Mouse (Mus musculus): ENCODE data around the gene Psenen. TPM values are rescaled to one million over a fixed set of nuclear protein-coding genes. Genes with fewer than 3 reads are reported as not detected.

The Psenen gene
- total RNA-seq (2017) = 166 and 194 TPM in 2 replicates

DNA sequence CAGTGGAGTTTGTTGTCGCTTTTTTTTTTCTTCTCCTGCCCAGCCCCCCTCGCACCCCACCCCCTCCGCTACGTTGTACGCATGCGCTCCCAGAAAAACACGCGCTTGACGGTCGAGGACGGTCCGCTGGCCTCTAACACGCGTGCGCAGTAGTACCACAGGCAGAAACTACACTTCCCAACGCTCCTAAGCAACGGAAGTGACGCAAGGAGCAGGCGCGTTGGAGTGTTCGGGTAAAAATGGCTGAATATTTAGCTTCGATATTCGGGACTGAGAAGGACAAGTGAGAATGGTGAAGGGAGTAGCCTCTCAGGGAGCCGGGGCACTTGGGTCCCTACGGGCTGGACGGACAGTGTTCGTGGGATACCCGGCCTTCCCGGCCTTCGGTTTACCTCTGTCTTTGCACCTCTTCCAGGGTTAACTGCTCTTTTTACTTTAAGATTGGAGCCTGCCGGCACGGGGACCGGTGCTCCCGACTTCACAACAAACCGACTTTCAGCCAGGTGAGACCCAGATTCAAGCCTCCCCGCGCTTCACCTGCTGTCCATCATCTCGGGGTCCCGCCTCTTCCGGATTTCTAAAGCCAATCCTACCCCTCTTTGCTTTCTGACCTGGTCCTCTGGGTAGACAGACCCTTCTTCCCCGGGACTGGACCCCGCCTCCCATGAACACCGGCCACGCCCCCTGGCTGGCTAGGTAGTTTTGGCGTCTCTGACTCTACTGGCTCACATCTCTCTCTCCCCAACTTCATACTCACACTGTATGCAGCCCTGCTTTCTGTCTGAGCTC lies at the start of gene Psenen, which contains the start of the genes U2af1l4 and Gm49396:
Gene Psenen, minus strand, starts transcription at position 511 of the 789 bp plus-strand sequence.
Gene U2af1l4, plus strand, starts transcription at position 185 of the 789 bp plus-strand sequence.
Gene Gm49396, plus strand, starts transcription at position 228 of the 789 bp plus-strand sequence.
- ATAC-seq (ENCODE audit: extremely low read depth, insufficient number of reproducible peaks, low FRiP score, poor library complexity, severe bottlenecking) = peak; percentile 73

DNA sequence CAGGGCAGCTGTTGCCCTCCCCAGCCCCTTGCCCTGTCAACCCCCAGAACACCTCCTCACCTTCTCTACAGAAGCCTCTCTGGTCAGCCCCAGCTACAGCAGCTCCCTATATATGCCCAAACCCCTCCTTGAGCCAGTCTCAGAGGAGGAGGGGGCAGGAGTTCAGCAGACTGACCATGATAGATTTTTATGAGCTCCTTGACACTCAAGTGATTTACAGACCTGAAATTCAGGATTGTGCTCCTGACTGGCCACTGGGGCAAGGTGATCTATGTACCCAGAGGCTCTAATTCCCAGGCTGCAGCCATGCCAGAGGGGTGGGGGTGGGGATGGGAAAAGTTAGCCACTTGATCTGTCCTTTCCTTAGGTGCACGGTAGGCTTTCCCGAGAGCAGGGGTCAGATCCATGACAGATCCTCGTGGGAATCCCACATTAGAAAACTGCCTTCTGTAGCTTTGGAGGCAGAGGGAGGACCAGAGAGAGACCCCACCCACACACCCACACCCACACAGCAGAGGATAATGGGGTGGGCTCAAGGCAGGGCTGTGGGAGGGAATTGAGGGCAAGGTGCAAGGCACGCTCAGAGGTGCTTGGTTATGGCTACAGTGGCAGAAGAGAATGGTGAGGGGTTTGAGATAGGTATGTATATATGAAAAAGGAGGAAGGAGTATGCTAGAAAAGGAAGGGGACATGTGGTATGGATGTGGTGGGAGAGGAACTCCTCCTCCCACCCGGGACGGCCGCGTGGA lies 49.4 kb upstream of the Psenen start, which contains the start of gene Upk1a:
Gene Upk1a, minus strand, starts transcription at position 194 of the 749 bp plus-strand sequence.
- no peak for ATAC-seq (ENCODE audit: extremely low read depth, insufficient number of reproducible peaks, low FRiP score, poor library complexity, severe bottlenecking)

DNA sequence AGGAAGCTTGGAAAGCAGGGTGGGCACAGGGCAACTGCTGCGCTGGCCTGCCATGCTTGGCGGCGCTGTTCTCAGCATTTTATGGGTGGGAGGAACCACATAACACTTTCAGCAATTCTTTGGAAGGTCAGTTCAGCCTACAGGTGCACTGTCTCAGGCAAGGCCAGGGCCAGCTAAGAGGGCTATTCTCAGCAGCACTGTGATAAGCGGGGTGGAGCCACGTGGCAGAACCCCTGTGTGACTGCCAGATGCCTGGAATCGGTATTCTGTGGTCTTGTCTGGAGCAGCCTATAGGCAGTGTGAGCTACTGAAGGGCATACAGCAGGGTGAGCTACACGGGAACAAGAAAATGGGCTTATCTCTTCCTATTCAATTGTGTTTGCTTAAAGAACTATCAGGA lies 46.6 kb upstream of the Psenen start:
- no peak for ATAC-seq (ENCODE audit: extremely low read depth, insufficient number of reproducible peaks, low FRiP score, poor library complexity, severe bottlenecking)

DNA sequence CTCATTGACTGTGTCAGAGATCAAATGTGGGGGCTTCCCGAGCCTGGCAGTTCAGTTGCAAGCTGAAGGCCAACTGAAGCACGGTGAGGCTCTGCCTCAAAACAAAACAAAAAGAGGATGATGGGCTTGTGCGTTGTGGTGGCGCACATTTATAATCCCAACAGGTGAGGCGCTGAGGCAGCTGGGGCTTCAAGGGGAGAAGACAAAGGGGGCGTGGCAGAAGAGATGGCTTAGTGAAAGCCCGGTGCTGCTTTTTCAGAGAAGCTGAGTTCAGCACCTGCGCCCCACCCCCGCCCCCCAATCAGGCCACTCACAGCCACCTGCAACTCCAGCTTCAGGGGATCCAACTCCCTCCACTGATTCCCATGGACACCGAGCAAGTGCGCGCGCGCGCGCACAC lies 45.0 kb upstream of the Psenen start:
- no peak for ATAC-seq (ENCODE audit: extremely low read depth, insufficient number of reproducible peaks, low FRiP score, poor library complexity, severe bottlenecking)

DNA sequence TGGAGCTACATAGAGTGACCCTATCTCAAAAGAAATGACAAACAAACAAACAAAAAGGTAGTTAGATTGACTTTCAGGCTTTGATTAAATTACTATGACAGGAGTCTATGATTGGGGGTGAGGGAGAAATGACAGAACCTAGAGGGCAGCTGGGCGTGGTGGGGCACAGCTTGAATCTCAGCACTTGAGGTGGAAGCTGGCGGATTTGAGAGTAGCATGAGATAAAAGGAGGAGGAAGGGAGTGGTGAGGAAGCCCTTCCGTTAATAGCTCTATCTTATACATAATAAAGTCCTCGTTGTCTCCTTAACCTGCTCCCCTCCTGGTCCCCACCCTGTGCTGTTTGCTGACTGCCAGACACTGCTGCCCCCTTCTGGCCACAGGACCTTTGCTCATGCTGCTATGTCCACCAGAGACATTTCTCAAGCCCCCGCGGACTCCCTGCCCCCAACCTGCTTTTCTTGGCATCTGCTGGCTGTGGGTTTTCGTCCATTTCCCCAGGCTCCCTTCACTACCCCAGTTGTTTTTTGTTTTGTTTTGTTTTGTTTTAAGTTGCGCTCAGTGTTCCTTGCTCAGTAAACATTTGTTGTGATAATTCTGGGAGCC lies 44.4 kb upstream of the Psenen start:
- ATAC-seq (ENCODE audit: extremely low read depth, insufficient number of reproducible peaks, low FRiP score, poor library complexity, severe bottlenecking) = peak; percentile 67; the same call in 1 of the 2 replicates

DNA sequence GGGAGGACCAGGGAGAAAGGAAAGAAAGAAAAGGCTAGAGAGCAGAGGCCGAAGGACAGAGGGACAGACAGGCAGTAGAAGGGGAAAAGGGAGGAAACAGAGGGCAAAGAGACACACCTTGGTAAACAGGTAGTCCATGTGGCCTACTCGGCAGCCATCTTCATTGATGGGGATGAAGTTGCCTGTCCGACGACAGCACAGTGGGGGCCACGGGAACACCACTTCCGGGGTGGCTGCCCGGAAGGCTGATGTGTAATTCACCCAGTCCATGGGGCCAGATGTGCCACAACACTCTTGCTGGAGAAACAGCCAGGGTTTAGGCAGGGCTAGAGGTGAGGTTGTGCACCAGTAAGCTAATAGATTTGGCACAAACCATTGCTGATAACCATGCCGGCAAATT lies 41.5 kb upstream of the Psenen start:
- no peak for ATAC-seq (ENCODE audit: extremely low read depth, insufficient number of reproducible peaks, low FRiP score, poor library complexity, severe bottlenecking)

DNA sequence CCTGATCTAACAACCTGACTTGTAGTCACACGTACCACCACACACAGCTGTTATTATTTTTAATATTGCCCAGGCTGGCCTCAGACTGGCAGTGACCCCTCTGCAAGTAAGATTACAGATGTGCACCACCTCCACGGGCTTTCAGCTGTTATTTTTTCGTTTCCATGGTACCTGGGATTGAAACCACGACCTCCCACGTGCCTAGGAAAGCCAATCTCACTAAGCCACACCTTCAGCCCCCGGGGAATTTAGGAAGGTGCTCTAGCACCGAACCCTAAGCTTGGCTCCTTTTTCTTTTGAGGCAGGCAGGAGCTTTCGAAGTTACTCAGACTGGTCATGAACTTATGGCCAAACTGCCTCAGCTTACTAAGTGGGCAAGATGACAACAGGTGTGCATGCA lies 41.0 kb upstream of the Psenen start:
- ATAC-seq (ENCODE audit: extremely low read depth, insufficient number of reproducible peaks, low FRiP score, poor library complexity, severe bottlenecking) = no peak

DNA sequence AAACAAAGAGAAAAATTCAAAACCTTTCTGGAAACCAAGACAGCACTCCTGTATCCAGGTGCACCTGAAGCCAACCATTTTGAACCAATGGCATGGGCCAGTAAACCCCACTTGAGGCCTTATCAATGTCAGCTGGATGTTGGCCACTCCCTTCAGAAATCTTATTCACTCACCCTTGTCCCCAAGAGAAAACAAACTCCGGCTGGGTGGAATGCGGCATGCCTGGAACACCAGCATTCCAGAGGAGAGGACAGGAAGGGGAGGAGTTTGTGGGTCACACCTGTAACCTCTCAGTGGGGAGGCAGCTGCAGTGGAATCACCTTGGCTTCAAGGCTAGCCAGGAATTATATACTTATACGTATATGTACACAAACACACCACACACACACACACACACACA lies 39.2 kb upstream of the Psenen start:
- ATAC-seq (ENCODE audit: extremely low read depth, insufficient number of reproducible peaks, low FRiP score, poor library complexity, severe bottlenecking) = no peak

DNA sequence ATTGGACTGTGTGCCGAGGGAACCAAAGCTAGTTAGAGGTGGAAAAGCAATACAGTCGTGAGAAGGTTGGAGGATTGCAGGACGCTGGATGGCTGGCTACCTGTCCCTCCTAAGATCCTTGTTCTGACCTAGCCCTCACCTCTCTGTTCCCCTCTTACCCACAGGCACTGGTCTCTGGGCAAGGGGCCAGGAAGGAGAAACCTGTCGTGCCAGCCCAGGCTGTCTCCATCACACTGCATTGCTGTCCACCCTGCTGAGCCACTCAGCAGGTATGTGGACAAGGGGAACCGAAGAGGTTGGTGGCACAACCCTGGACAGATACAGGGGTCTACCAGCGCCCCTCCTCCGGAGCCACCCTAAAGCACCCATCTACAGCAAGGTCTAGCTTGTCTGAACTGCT lies 37.2 kb upstream of the Psenen start:
- ATAC-seq (ENCODE audit: extremely low read depth, insufficient number of reproducible peaks, low FRiP score, poor library complexity, severe bottlenecking) = no peak

DNA sequence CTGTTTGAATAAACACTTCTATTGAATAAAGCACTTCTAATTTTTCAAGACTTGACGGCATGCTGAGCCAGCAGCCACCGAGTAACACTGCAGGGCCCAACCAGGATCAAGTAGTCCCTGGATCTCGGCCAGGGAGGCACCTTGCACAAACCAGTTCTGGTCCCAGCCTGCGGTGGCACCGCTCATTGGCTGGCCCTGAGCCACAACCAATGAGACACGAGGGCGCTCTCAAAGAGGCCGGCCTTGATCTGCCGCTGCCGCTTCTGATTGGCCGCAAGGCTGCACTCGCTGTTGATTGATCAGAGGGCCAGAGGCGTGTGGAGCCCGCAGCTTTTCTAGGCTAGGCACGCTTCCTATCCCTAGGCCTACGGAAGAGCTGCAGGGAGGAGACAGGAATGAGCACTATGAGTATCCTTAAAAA lies 36.5 kb upstream of the Psenen start:
- ATAC-seq (ENCODE audit: extremely low read depth, insufficient number of reproducible peaks, low FRiP score, poor library complexity, severe bottlenecking) = peak; percentile 62; the same call in 1 of the 2 replicates

DNA sequence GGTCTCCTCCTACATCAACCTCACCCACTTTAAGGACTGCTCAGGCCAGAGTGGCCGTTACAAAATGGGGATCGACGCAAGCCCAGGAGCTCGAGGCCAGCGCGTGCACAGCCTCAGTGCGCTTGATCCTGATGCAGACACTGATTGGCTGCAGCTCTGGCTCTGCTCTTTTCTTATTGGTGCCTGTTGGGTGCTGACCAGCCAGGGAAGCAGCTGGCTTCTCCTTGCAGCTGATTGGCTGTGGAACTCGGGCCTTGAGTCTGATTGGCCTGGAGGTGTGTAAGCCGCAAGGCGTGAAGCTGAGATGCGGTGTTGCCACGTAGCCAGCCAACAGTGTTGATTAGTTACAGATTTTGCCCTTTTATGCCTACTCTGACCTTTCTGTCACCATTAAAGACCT lies 35.4 kb upstream of the Psenen start, which contains the start of gene Zbtb32:
Gene Zbtb32, minus strand, starts transcription at position 124 of the 400 bp plus-strand sequence.
- no peak for ATAC-seq (ENCODE audit: extremely low read depth, insufficient number of reproducible peaks, low FRiP score, poor library complexity, severe bottlenecking)

DNA sequence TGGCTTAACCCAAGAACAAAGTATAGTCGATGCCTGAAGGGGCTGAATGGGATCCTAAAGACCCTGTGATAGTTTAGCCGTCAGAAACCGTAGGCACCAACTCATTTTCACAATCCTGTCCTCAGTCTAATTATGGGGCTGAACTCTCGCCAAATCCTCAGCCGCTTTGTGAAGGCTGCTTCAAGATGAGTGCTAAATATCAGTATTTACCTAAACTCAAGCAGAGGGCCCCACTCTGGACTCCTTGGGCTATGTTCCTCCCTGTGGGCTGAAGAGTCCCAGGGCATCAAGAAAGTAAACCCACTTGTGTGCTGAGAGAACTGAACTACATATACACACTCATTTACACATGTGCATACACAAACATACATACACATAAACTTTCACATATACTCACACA lies 33.4 kb upstream of the Psenen start:
- no peak for ATAC-seq (ENCODE audit: extremely low read depth, insufficient number of reproducible peaks, low FRiP score, poor library complexity, severe bottlenecking)

DNA sequence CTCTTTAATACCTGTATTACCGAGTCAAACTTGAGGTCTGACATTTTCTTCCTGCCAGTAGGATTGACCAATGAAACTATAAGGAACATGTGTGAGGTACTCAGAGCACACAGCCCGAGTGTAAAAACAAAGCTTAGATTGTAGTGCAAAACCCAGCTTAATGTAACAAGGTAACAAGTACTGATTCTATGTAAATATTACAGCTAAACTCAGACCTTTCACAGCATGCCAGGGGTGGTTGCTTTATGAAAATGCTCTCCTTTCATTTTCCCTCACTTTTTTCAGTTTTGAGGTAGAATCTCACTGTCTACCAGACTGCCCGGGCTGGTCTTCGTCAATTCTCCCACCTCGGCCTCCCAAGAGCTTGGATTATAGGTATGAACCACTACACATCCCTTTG lies 32.7 kb upstream of the Psenen start:
- no peak for ATAC-seq (ENCODE audit: extremely low read depth, insufficient number of reproducible peaks, low FRiP score, poor library complexity, severe bottlenecking)

DNA sequence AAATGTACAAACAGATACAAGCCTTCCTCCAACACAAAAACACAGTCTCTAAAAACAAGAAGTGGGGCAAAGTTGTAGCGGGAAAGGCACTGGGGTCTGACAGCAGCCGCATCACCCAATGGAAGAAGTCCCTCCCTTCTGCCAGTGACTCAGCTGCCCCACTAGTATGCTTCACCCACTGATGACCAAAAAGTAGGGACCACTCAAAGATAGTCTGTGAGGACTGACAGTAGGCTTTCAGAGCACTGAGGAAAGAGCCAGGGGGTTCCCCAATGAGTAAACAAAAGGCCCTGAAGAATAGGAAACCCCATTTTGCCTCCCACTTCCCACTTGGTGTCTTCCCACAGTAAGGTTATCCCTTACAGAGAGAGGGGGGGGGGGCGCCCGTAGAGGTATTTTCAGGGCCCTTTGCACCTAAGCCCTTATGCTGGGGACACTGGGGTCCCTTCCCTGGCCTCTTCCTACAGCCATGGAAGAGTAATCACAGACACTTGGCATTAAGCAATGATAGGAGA lies 31.1 kb upstream of the Psenen start:
- ATAC-seq (ENCODE audit: extremely low read depth, insufficient number of reproducible peaks, low FRiP score, poor library complexity, severe bottlenecking) = no peak

DNA sequence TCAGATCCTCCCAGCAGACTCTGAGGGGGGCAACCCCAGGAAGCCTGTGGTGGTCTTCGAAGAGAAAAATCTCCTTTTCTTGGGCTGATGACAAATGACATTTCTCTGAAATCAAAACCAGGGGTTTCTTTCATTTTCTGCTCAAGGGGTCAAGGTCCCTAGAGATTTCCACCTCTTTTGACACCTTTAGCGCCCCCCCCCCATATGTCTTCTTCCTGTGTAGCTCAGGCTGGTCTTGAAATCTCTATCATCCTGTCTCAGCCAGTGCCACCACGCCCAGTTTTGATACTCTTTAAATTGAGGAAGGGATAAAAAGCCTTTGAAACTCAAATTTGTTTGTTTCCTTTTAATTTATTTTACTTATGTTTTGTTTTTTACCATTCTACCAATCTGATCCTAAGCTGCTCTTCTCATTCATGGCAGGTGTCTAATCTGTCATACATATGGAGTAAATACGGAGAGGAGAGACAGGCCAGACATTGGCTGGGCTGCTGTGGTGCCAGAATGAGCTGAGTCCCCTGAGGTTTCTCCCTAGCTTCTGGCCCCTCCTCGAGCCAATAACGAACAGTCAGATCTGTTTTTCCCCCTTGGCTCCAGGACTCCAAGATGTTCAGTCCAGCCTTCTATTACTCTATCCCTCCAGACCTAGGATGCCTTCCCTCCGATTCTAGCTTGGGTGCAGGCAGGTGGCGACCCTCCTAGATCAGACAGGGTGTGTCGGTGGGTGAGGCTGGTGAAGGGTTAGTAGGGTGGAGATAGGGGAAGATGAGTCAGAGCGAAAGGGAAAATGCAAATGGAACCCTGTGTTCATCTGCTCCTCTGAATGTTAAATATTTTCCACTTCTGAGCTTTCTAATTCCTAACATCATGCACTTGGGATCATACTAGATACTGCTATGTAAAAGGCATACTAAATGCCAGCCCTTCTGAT lies 30.4 kb upstream of the Psenen start:
- no peak for ATAC-seq (ENCODE audit: extremely low read depth, insufficient number of reproducible peaks, low FRiP score, poor library complexity, severe bottlenecking)

DNA sequence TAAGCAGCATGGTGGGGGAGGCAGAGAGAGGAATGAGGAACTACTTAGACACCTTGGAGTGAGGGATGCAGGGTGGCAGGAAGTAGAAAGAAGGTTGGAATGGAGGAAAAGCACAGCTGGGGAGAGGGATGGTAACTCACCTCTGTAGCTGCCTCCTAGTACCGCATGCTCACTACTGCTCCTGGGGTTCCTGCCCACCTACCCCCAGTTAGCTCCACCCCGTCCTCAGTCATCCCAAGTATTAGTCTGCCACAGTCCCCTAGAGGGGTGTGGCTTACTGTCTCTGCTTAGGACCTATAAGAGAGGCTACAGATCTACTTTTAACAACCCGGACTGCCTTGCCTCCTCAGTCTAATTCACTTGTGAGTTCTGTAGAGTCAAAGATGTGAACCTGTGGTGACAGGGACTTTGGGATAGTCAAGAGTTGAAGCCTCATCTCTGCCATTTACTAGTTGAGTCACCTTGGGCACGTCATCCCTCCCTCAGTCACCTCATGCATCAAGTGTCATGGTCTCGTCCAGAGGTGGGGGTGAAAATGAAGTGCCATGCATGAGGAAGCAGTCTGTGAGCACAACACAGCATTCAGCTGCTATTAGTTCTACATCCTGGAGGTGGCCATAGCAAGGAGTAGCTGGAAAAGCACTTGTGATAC lies 29.5 kb upstream of the Psenen start:
- no peak for ATAC-seq (ENCODE audit: extremely low read depth, insufficient number of reproducible peaks, low FRiP score, poor library complexity, severe bottlenecking)

DNA sequence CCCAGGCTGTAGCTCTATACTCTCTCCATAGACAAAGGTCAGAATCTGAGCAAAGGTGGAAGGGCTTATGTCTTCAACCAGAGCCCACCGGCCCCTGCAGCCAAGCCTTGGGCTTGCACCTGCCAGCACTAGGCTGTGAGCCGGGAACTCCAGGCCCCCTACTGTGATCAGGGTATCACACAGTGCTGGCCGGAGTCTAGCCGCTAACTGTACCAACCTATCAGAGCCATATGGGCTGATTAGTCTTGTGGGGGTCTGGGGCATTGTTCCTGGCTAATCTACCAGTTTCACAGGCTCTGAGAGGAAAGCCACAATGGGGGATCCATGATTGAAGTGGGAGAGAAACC lies 28.2 kb upstream of the Psenen start:
- no peak for ATAC-seq (ENCODE audit: extremely low read depth, insufficient number of reproducible peaks, low FRiP score, poor library complexity, severe bottlenecking)
